Mouse (Mus musculus): ENCODE data around the gene Dgkh. TPM values are rescaled to one million over a fixed set of nuclear protein-coding genes. Genes with fewer than 3 reads are reported as not detected.

Gene Dgkh
- polyA plus RNA-seq, 1 experiment from 2014 or later = 3.2 TPM

DNA sequence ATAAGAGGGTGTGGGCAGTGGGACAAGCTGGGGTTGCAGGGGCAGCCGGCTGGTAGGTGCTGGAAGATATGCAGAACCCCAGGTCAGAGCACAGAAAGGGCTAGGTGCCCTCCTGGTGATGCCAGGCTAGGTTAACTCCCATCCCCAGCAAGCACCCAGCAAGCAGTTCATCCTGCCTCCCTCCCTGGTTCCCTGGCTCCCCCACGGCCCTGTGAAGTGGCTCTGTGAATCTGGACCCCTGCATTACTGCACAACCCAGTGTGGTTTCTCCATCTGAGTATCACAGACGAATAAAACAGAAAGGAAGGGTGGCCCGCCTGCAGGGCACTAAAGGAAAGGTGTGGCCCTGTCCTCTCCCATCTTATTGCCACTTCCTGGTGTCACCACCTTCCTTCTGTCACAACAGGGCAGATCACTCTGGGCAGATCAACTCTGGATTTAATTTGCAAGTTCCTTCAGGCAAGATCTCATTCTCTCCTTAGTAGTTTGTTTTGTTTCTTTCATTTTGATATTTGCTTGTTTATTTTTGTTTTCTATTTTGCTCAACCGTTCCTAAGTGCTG is 40.6 kb downstream of the Dgkh start:
- Histone ChIP-seq H3K27me3 (ENCODE audit: control insufficient read depth, insufficient read depth, low read length) (no peaks in the 10 kb centered on the region), H3K9me3 (ENCODE audit: control insufficient read depth, low read length) (no peaks in the 10 kb centered on the region), H3K27ac (ENCODE audit: low read depth, low read length) (no peak overlapping the region), H3K4me3 (ENCODE audit: low read length) (no peak overlapping the region), H3K9ac (ENCODE audit: low read depth, low read length) (no peak overlapping the region), H3K4me2 (replicated peaks; ENCODE audit: low read depth, low read length) (no peak overlapping the region), H3K36me3 (ENCODE audit: control insufficient read depth, insufficient read depth, low read length) (no peaks in the 10 kb centered on the region), H3K4me1 (ENCODE audit: control insufficient read depth, insufficient read depth, low read length) (0 out of 2 replicates have a peak, but pooled peaks cover 3% of the 10 kb centered on the region)
- 61% methylated on average over 5 of the region's 5 CpGs for WGBS
- ATAC-seq (ENCODE audit: low FRiP score, low TSS enrichment) = no peak

DNA sequence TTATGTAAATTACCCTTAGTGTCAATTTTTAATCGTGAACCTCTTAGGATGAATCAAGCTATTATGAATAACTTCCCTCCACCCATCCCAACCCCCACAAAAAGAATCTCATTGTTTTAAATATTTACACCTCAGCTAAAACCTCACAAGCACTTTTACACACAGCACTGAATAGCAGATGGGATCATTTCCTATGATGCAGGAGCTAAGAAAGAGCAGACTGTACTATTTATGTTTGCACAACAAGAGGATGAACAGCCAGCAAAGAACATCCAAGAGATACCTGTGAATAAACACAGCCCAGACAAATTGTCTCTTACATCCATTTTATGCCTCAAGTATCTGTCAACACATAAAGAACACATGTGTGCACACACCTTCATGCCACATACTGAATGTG is 41.7 kb downstream of the Dgkh start:
- no peaks in the 10 kb centered on the region for H3K9me3 ChIP-seq (ENCODE audit: control insufficient read depth, low read length)
- no peak overlapping the region for H3K9ac ChIP-seq (ENCODE audit: low read depth, low read length)
- no peak for ATAC-seq (ENCODE audit: low FRiP score, low TSS enrichment)
- no peak overlapping the region for H3K27ac ChIP-seq (ENCODE audit: low read depth, low read length)
- H3K27me3 ChIP-seq (ENCODE audit: control insufficient read depth, insufficient read depth, low read length) = no peaks in the 10 kb centered on the region
- no peak overlapping the region for H3K4me2 ChIP-seq (replicated peaks; ENCODE audit: low read depth, low read length)
- 0 out of 2 replicates have a peak, but pooled peaks cover 7% of the 10 kb centered on the region for H3K4me1 ChIP-seq (ENCODE audit: control insufficient read depth, insufficient read depth, low read length)
- WGBS = 88% methylated on average over 1 of the region's 1 CpGs
- no peak overlapping the region for H3K4me3 ChIP-seq (ENCODE audit: low read length)
- H3K36me3 ChIP-seq (ENCODE audit: control insufficient read depth, insufficient read depth, low read length) = no peaks in the 10 kb centered on the region

DNA sequence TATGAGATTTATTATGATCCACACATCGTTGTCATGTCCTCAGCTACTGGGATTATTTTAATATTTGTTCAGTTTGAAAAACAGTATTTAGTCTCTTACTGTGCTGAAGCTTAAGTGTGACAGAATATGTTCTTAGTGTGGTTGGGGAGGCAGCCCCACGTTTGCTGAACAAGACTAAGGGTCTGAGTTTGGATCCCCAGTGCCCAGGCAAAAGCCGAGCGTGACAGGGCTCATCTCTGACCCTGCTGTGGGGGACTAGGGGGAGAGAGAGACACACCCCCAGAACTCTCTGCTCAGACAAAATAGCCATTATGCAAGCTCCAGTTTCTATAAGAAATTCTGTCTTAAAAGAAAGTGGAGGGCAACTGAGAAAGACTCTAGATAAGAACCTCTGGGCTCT is 42.2 kb downstream of the Dgkh start:
- Histone ChIP-seq H3K9ac (ENCODE audit: low read depth, low read length) (no peak overlapping the region), H3K9me3 (ENCODE audit: control insufficient read depth, low read length) (no peaks in the 10 kb centered on the region), H3K4me3 (ENCODE audit: low read length) (no peak overlapping the region), H3K27me3 (ENCODE audit: control insufficient read depth, insufficient read depth, low read length) (no peaks in the 10 kb centered on the region), H3K27ac (ENCODE audit: low read depth, low read length) (no peak overlapping the region), H3K36me3 (ENCODE audit: control insufficient read depth, insufficient read depth, low read length) (no peaks in the 10 kb centered on the region), H3K4me1 (ENCODE audit: control insufficient read depth, insufficient read depth, low read length) (peaks cover 8% of the 10 kb centered on the region; the same call in 1 of the 2 replicates), H3K4me2 (replicated peaks; ENCODE audit: low read depth, low read length) (no peak overlapping the region)
- no peak for ATAC-seq (ENCODE audit: low FRiP score, low TSS enrichment)
- 57% methylated on average over 4 of the region's 4 CpGs for WGBS

DNA sequence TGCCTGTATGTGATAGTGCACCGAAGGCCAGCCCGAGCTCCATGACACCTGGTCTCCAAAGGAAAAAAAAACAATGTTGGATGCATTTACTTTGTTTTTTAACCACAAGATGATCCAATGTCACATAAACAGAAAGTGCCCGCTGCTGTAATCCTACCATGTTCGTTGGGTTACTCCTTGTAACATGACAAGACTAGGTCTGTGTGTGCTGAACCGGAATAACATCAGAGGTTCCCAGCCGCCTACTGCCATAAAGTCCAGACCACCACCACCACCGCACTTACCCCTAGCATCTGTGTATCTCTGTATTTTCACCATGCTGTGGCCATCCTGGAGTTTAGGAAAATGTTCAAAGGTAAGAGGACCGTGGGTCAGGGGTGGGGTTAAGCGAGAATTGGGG is 42.6 kb downstream of the Dgkh start:
- H3K9ac ChIP-seq (ENCODE audit: low read depth, low read length) = no peak overlapping the region
- H3K27me3 ChIP-seq (ENCODE audit: control insufficient read depth, insufficient read depth, low read length) = no peaks in the 10 kb centered on the region
- no peak overlapping the region for H3K4me2 ChIP-seq (replicated peaks; ENCODE audit: low read depth, low read length)
- no peak overlapping the region for H3K4me3 ChIP-seq (ENCODE audit: low read length)
- H3K27ac ChIP-seq (ENCODE audit: low read depth, low read length) = no peak overlapping the region
- H3K9me3 ChIP-seq (ENCODE audit: control insufficient read depth, low read length) = no peaks in the 10 kb centered on the region
- WGBS = 57% methylated on average over 9 of the region's 9 CpGs
- peak; percentile 79 for ATAC-seq (ENCODE audit: low FRiP score, low TSS enrichment)
- H3K4me1 ChIP-seq (ENCODE audit: control insufficient read depth, insufficient read depth, low read length) = peaks cover 12% of the 10 kb centered on the region
- no peaks in the 10 kb centered on the region for H3K36me3 ChIP-seq (ENCODE audit: control insufficient read depth, insufficient read depth, low read length)

DNA sequence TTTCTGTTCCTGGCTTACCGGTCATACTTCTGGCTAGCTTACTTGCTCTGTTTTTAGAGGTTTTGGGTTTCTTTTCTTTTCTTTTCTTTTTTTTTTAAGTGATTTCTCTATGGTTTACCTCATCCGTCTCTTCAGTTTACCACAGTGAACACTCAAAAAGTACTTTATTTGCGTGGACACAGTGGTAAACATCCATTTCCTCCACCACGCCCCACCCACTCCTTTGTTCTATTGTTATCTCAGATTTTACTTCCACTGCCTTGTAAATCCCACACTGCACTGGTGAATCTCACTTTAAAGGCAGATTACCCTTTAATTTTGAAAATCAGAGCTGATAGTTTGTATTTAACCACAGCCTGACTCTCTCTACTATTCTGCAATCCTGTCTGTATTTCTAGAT is 44.9 kb downstream of the Dgkh start:
- no peak overlapping the region for H3K4me2 ChIP-seq (replicated peaks; ENCODE audit: low read depth, low read length)
- WGBS = 75% methylated on average over 4 of the region's 4 CpGs
- H3K9ac ChIP-seq (ENCODE audit: low read depth, low read length) = no peak overlapping the region
- H3K4me3 ChIP-seq (ENCODE audit: low read length) = no peak overlapping the region
- H3K27me3 ChIP-seq (ENCODE audit: control insufficient read depth, insufficient read depth, low read length) = no peaks in the 10 kb centered on the region
- no peaks in the 10 kb centered on the region for H3K36me3 ChIP-seq (ENCODE audit: control insufficient read depth, insufficient read depth, low read length)
- no peak for ATAC-seq (ENCODE audit: low FRiP score, low TSS enrichment)
- H3K9me3 ChIP-seq (ENCODE audit: control insufficient read depth, low read length) = no peaks in the 10 kb centered on the region
- no peak overlapping the region for H3K27ac ChIP-seq (ENCODE audit: low read depth, low read length)
- H3K4me1 ChIP-seq (ENCODE audit: control insufficient read depth, insufficient read depth, low read length) = peaks cover 13% of the 10 kb centered on the region

DNA sequence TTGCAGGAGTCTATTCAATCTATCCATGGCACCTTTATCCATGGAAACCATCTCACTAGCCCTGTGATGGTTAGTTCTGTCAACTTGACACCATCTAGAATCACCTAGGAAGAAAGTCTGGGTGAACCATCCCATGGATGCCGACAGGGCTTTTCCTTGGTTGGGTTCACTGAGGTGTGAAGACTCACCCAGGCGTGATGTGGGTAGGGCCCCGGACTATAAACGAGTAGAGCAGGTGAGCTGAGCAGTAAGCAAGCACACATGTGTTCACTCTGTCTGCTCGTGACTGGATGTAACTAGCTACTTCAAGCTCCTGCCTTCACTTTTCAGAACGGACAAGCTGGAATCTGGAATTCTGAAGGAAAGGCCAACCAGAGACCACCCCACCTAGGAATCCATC is 45.9 kb downstream of the Dgkh start:
- H3K36me3 ChIP-seq (ENCODE audit: control insufficient read depth, insufficient read depth, low read length) = no peaks in the 10 kb centered on the region
- ATAC-seq (ENCODE audit: low FRiP score, low TSS enrichment) = no peak
- peaks cover 13% of the 10 kb centered on the region for H3K4me1 ChIP-seq (ENCODE audit: control insufficient read depth, insufficient read depth, low read length)
- H3K27ac ChIP-seq (ENCODE audit: low read depth, low read length) = no peak overlapping the region
- no peak overlapping the region for H3K4me2 ChIP-seq (replicated peaks; ENCODE audit: low read depth, low read length)
- H3K9me3 ChIP-seq (ENCODE audit: control insufficient read depth, low read length) = no peaks in the 10 kb centered on the region
- no peaks in the 10 kb centered on the region for H3K27me3 ChIP-seq (ENCODE audit: control insufficient read depth, insufficient read depth, low read length)
- WGBS = 55% methylated on average over 6 of the region's 6 CpGs
- no peak overlapping the region for H3K9ac ChIP-seq (ENCODE audit: low read depth, low read length)
- H3K4me3 ChIP-seq (ENCODE audit: low read length) = no peak overlapping the region

DNA sequence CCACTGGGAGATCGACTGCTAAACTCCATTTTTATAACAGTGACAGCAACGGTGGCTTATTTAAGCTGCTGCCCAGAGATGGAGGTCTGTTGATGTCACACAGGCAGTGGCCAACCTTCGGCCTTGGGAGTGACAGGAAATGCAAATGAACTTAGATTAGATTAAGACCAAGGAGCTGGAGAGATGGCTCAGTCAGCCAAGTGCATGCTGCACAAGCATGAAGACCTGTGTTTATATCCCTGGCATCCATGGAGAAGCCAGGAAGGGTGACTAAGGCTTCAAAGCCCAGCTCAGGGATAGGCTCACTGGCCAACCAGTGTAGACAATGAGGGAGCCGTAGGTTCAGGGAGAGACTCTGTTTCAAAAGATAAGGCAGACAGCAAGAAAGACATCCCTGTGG is 48.4 kb downstream of the Dgkh start:
- WGBS = 56% methylated on average over 4 of the region's 4 CpGs
- H3K27ac ChIP-seq (ENCODE audit: low read depth, low read length) = no peak overlapping the region
- H3K9me3 ChIP-seq (ENCODE audit: control insufficient read depth, low read length) = no peaks in the 10 kb centered on the region
- peaks cover 13% of the 10 kb centered on the region for H3K4me1 ChIP-seq (ENCODE audit: control insufficient read depth, insufficient read depth, low read length)
- no peak overlapping the region for H3K4me3 ChIP-seq (ENCODE audit: low read length)
- H3K27me3 ChIP-seq (ENCODE audit: control insufficient read depth, insufficient read depth, low read length) = no peaks in the 10 kb centered on the region
- H3K4me2 ChIP-seq (replicated peaks; ENCODE audit: low read depth, low read length) = no peak overlapping the region
- no peak overlapping the region for H3K9ac ChIP-seq (ENCODE audit: low read depth, low read length)
- no peaks in the 10 kb centered on the region for H3K36me3 ChIP-seq (ENCODE audit: control insufficient read depth, insufficient read depth, low read length)
- peak; percentile 25; the same call in 1 of the 2 replicates for ATAC-seq (ENCODE audit: low FRiP score, low TSS enrichment)

DNA sequence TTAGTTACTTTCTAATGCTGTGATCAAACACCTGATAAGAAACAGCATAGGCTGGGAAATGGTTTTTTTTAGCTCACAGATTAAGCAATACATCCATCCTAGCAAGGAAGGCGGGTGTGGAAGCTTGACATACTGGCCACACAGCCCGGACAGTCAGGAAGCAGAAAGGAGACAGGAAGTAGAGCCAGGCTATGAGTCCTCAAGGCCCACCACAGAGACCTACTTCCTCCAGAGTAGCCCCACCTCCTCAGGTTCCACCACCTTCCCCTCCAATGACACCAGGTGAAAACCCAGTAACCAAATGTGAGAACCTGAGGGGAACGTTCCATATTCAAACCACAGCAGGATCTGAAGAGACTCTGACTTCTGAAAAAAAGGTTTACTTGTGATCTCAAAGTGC is 53.6 kb downstream of the Dgkh start:
- Histone ChIP-seq H3K4me1 (ENCODE audit: control insufficient read depth, insufficient read depth, low read length) (peaks cover 9% of the 10 kb centered on the region; the same call in 1 of the 2 replicates), H3K36me3 (ENCODE audit: control insufficient read depth, insufficient read depth, low read length) (no peaks in the 10 kb centered on the region), H3K4me3 (ENCODE audit: low read length) (no peak overlapping the region), H3K9ac (ENCODE audit: low read depth, low read length) (no peak overlapping the region), H3K27ac (ENCODE audit: low read depth, low read length) (no peak overlapping the region), H3K4me2 (replicated peaks; ENCODE audit: low read depth, low read length) (no peak overlapping the region), H3K27me3 (ENCODE audit: control insufficient read depth, insufficient read depth, low read length) (no peaks in the 10 kb centered on the region), H3K9me3 (ENCODE audit: control insufficient read depth, low read length) (no peaks in the 10 kb centered on the region)
- no peak for ATAC-seq (ENCODE audit: low FRiP score, low TSS enrichment)
- WGBS = 78% methylated on average over 3 of the region's 3 CpGs

DNA sequence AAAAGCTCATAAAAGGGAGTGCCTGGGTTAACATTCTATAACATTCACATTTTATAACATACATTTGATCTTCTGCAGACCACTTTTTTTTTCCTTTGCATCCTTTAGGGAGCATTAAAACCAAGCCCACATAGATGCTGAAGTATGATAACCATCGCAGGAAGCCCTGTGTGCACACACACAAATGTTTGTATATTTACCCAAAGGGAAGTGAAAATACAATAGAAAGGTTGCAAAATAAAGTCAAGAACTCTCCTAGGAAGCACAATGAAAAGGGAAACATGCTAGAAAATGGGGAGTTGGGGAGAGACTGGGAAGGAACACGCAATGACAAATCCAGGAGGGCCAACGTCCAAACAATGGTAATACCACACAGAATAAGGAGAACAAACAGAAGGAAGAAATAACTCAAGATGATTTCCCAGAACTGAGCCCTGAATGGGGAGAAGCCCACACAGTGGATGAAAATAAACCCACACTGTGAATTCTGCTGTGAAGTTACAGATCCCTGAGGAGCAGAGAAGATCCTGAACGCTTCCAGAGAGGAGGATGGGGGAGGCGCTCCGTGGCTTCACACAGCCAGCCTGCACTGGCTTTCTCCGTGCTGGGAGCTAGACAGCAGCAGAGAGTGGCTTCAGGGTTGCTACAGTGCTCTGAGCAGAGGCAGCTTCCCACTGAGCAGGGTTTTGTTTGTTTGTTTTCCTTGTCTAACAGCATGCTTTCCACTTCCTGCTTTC is 54.6 kb downstream of the Dgkh start:
- peaks cover 9% of the 10 kb centered on the region; the same call in 1 of the 2 replicates for H3K4me1 ChIP-seq (ENCODE audit: control insufficient read depth, insufficient read depth, low read length)
- H3K27ac ChIP-seq (ENCODE audit: low read depth, low read length) = peak overlapping the region; percentile 42; the same call in 1 of the 2 replicates
- H3K4me2 ChIP-seq (replicated peaks; ENCODE audit: low read depth, low read length) = 0 out of 2 replicates have a peak overlapping the region, but pooled peaks have one; percentile 5
- H3K9ac ChIP-seq (ENCODE audit: low read depth, low read length) = 0 out of 2 replicates have a peak overlapping the region, but pooled peaks have one; percentile 31
- 26% methylated on average over 7 of the region's 7 CpGs for WGBS
- ATAC-seq (ENCODE audit: low FRiP score, low TSS enrichment) = peak; percentile 72; the same call in 1 of the 2 replicates
- H3K36me3 ChIP-seq (ENCODE audit: control insufficient read depth, insufficient read depth, low read length) = no peaks in the 10 kb centered on the region
- no peaks in the 10 kb centered on the region for H3K27me3 ChIP-seq (ENCODE audit: control insufficient read depth, insufficient read depth, low read length)
- no peaks in the 10 kb centered on the region for H3K9me3 ChIP-seq (ENCODE audit: control insufficient read depth, low read length)
- H3K4me3 ChIP-seq (ENCODE audit: low read length) = no peak overlapping the region
